Mouse (Mus musculus) liver, embryonic 11.5 days (tissue): ENCODE measurements around the gene F12. TPM values are rescaled to one million over a fixed set of nuclear protein-coding genes. Genes with fewer than 3 reads are reported as not detected.

Source experiments
- ATAC-seq: fragments of 200-750 bp; cut with Nextera tagmentation; replicated peaks from 2 replicates; pipeline ENCODE4 v1.8.0; 2017; ENCODE audit warnings: moderate number of reproducible peaks, mild to moderate bottlenecking, moderate TSS enrichment, moderate library complexity; ENCODE audit not compliant: low FRiP score
- DNase-seq: peaks from one replicate; pipeline ENCODE4 v3.0.0-alpha.2; 2017; ENCODE audit warnings: low spot score
- H3K27ac ChIP-seq: fragments of 300-500 bp; sonication (generic); 2 replicates; pipeline ENCODE4 v1.5.1; 2014; ENCODE audit warnings: mild to moderate bottlenecking, low read depth, low read length, control low read depth
- H3K27me3 ChIP-seq: fragments of 300-500 bp; sonication (generic); replicated peaks from 2 replicates; pipeline ENCODE4 v1.6.1; 2014; ENCODE audit warnings: low read length, mixed read lengths; ENCODE audit not compliant: control insufficient read depth, insufficient read depth
- H3K36me3 ChIP-seq: fragments of 300-500 bp; sonication (generic); 2 replicates; pipeline ENCODE4 v1.6.1; 2014; ENCODE audit warnings: mild to moderate bottlenecking, low read length, moderate library complexity, mixed read lengths; ENCODE audit not compliant: control insufficient read depth, insufficient read depth
- H3K4me1 ChIP-seq: fragments of 300-500 bp; sonication (generic); replicated peaks from 2 replicates; pipeline ENCODE4 v1.6.1; 2014; ENCODE audit warnings: low read length, mixed read lengths; ENCODE audit not compliant: control insufficient read depth, insufficient read depth
- H3K4me2 ChIP-seq: fragments of 300-500 bp; sonication (generic); 2 replicates; pipeline ENCODE4 v1.6.1; 2014; ENCODE audit warnings: mild to moderate bottlenecking, control low read depth, moderate library complexity
- H3K4me3 ChIP-seq: fragments of 300-500 bp; sonication (generic); 2 replicates; pipeline ENCODE4 v1.5.1; 2014; ENCODE audit warnings: low read depth, low read length, control low read depth
- H3K9ac ChIP-seq: fragments of 300-500 bp; sonication (generic); 2 replicates; pipeline ENCODE4 v1.6.1; 2014; ENCODE audit warnings: low read depth, low read length, control low read depth
- H3K9me3 ChIP-seq: fragments of 300-500 bp; sonication (generic); 2 replicates; pipeline ENCODE4 v1.6.1; 2016; ENCODE audit warnings: low read length, inconsistent platforms, mixed read lengths; ENCODE audit not compliant: control insufficient read depth
- WGBS: fragments of 180-500 bp; shearing (Covaris S2); extraction: QIAGEN DNeasy Blood & Tissue Kit; methylation state at CpG from one replicate; pipeline ENCODE4 v1.1.7; 2014; 5-methylcytosine and 5-hydroxymethylcytosine counted together
- polyA plus RNA-seq: library from polyadenylated mRNA; unstranded; fragments of >200 nt; fragmentation: Nextera tagmentation; extraction: Ambion mirVana; gene quantifications from 2 replicates; pipeline ENCODE4 v1.2.1, GENCODE M21; 2014

Gene F12
- polyA plus RNA-seq = 62.3 and 63.4 TPM in 2 replicates

DNA sequence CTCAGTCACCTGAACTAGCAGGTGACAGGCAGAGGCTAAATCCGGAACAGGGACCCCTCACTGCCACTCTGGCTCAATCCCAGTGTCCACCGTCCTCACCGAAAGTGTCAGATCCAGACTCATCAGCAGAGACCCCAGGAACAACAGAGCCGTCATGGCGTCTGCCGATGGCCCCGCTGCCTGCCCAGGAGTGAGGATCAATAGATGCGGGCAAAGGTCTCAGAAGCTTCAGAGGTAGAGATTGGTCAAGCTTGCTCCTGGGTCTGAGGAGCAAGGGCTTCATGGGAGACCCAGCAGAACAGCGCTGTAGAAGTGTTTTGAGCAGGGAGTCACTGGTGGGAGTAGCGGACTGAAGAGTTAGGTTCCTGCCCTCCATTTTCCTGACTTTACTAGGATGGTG, at the start of gene F12:
Gene F12, minus strand, starts transcription at position 181 of the 400 bp plus-strand sequence.
- Histone ChIP-seq H3K27ac (peak within 1 kb of the TSS; percentile 21; the same call in 1 of the 2 replicates), H3K9me3 (no peaks in the 10 kb centered on the region), H3K4me3 (peak within 1 kb of the TSS; percentile 38), H3K36me3 (no peaks in the 10 kb centered on the region), H3K4me2 (peak within 1 kb of the TSS; percentile 47), H3K9ac (peak within 1 kb of the TSS; percentile 10; the same call in 1 of the 2 replicates), H3K27me3 (peaks cover 15% of the 10 kb centered on the region), H3K4me1 (no peaks in the 10 kb centered on the region)
- ATAC-seq (no peak), DNase-seq (no peak)
- 76% methylated on average over 10 of the region's 10 CpGs for WGBS

DNA sequence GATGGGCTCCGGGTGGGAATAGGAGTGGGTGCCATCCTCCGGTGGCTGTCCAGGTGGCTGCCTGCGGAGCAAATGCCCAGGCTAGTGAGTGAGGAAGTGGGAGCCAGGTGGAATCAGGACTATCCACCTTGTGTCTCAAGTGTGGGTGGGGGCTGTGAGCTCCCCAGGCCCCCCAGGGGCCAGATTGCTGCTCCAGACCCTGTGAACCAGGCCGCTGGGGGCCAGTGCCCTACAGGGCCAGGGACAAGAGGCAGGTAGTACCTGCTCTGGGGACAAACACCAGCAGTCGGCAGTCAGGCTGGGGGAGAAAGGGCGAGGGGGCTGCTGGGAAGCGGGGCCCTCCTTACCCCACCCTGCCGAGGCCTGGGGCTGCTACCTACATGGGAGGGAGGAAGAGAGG, 49.7 kb upstream of the F12 start:
- Histone ChIP-seq H3K9ac (no peak overlapping the region), H3K27me3 (peaks cover 32% of the 10 kb centered on the region), H3K36me3 (peaks cover 13% of the 10 kb centered on the region; the same call in 1 of the 2 replicates), H3K4me3 (no peak overlapping the region), H3K27ac (no peak overlapping the region), H3K9me3 (no peaks in the 10 kb centered on the region), H3K4me2 (no peak overlapping the region), H3K4me1 (peaks cover 13% of the 10 kb centered on the region)
- ATAC-seq (no peak), DNase-seq (no peak)
- 89% methylated on average over 8 of the region's 8 CpGs for WGBS

DNA sequence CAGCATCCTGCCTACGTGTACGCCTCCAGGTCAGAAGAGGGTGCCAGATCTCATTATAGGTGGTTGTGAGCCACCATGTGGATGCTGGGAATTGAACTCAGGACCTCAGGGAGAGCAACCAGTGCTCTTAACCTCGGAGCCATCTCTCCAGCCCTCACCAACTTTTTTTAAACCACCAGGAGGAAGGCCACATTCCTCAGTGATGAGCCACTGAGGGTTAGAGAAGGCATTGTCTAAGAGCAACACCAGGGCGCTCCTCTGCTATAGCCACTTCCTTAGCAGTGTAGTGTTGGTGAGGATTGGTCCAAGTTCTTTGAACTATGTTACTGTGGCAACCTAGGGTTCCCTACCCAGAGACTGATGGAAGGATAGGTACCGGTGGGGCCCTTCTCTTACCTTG, 49.2 kb upstream of the F12 start:
- Histone ChIP-seq H3K9ac (no peak overlapping the region), H3K27me3 (peaks cover 37% of the 10 kb centered on the region), H3K4me3 (no peak overlapping the region), H3K9me3 (no peaks in the 10 kb centered on the region), H3K36me3 (peaks cover 12% of the 10 kb centered on the region; the same call in 1 of the 2 replicates), H3K4me1 (peaks cover 17% of the 10 kb centered on the region), H3K4me2 (no peak overlapping the region), H3K27ac (no peak overlapping the region)
- WGBS = 80% methylated on average over 5 of the region's 5 CpGs
- DNase-seq (no peak), ATAC-seq (no peak)

DNA sequence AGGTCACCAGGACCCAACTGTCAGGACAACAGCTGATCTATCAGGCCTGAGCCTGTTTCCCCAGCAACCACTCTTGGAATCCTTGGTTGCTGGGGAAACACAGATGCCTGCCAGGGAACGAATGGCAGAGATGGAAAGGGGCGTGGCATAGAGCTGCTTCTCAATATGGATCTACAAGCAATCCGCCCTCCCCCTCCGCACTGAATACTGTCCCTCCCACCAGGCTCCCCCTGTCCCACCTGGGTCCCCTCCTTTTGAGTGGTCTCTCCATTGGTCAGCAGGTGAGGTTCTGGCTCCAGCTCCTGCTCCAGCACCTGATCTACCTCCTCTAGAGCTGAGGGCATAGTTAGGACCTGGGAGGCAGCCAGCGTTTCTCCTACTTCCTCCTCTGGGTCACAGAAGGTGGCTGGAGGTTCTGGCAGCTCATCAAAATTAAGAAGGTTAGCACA, 48.1 kb upstream of the F12 start:
- peaks cover 17% of the 10 kb centered on the region for H3K4me1 ChIP-seq
- no peaks in the 10 kb centered on the region for H3K9me3 ChIP-seq
- WGBS = 49% methylated on average over 5 of the region's 5 CpGs
- ATAC-seq (no peak), DNase-seq (no peak)
- no peak overlapping the region for H3K9ac ChIP-seq
- H3K4me2 ChIP-seq = no peak overlapping the region
- no peak overlapping the region for H3K4me3 ChIP-seq
- no peak overlapping the region for H3K27ac ChIP-seq
- peaks cover 8% of the 10 kb centered on the region; the same call in 1 of the 2 replicates for H3K36me3 ChIP-seq
- H3K27me3 ChIP-seq = peaks cover 48% of the 10 kb centered on the region

DNA sequence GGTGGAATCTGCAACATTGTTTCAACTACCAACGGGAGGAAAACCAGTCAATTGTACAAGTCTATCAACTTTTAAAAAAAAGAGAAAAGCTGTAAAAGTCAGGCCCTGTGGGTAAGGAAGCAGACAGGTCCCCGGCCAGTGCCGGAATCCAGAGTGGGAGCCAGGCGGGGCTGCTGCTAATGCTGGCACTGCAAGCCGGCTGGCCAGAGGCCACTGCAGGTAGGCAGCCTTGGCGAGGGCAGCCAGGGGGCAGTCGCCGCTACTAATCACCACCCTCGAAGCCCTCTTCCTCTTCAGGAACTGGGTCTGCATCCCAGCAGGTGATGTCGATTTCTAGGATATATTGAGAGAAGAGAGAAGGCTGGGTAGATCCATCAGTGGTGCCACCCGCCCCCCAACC, 47.4 kb upstream of the F12 start:
- H3K9ac ChIP-seq = no peak overlapping the region
- no peak for DNase-seq
- H3K27me3 ChIP-seq = peaks cover 55% of the 10 kb centered on the region
- 73% methylated on average over 11 of the region's 11 CpGs for WGBS
- H3K27ac ChIP-seq = no peak overlapping the region
- H3K4me2 ChIP-seq = no peak overlapping the region
- H3K4me3 ChIP-seq = no peak overlapping the region
- peaks cover 17% of the 10 kb centered on the region for H3K4me1 ChIP-seq
- no peaks in the 10 kb centered on the region for H3K9me3 ChIP-seq
- H3K36me3 ChIP-seq = peaks cover 8% of the 10 kb centered on the region; the same call in 1 of the 2 replicates
- ATAC-seq = no peak

DNA sequence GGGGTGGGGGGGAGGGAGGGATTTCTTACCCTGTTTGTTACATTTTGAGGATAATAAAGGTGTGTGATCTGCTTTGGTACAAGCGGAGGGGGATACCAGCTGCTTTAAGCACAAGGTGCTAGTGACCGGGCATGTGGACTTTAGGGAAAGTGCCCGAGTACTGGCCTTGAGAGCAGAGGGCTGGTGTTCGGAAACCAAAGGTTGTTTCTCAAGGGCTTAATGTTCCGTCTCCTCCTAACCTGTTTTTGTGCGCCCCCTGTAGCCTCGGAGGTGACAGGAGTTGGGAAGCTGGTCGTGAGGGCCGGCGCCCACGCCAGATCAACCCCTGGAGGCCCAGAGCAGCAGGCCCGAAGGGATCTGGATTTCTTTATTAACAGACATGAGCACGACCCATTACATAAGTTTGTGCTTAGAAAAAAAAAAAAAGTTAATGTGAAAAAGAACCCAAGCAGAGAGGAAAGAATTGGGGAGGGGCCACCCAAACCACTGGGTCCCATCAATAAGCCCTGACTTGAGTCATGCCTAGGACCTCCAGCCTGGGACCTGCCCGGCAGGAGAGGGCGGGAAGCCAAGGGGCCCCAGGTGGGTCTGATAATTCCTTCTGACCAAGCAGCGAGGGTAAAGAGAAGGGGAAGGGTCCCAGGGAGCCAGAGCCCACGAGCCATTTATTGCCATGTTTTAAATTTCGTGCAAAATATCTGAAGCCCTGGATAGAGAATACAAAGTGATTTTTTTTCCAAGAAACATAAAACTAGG, 46.7 kb upstream of the F12 start:
- Histone ChIP-seq H3K4me3 (peak overlapping the region; percentile 67), H3K4me1 (peaks cover 17% of the 10 kb centered on the region), H3K36me3 (peaks cover 8% of the 10 kb centered on the region; the same call in 1 of the 2 replicates), H3K27me3 (peaks cover 56% of the 10 kb centered on the region), H3K9me3 (no peaks in the 10 kb centered on the region), H3K27ac (no peak overlapping the region), H3K4me2 (peak overlapping the region; percentile 100), H3K9ac (peak overlapping the region; percentile 62; the same call in 1 of the 2 replicates)
- WGBS = 23% methylated on average over 18 of the region's 18 CpGs
- ATAC-seq (no peak), DNase-seq (no peak)

DNA sequence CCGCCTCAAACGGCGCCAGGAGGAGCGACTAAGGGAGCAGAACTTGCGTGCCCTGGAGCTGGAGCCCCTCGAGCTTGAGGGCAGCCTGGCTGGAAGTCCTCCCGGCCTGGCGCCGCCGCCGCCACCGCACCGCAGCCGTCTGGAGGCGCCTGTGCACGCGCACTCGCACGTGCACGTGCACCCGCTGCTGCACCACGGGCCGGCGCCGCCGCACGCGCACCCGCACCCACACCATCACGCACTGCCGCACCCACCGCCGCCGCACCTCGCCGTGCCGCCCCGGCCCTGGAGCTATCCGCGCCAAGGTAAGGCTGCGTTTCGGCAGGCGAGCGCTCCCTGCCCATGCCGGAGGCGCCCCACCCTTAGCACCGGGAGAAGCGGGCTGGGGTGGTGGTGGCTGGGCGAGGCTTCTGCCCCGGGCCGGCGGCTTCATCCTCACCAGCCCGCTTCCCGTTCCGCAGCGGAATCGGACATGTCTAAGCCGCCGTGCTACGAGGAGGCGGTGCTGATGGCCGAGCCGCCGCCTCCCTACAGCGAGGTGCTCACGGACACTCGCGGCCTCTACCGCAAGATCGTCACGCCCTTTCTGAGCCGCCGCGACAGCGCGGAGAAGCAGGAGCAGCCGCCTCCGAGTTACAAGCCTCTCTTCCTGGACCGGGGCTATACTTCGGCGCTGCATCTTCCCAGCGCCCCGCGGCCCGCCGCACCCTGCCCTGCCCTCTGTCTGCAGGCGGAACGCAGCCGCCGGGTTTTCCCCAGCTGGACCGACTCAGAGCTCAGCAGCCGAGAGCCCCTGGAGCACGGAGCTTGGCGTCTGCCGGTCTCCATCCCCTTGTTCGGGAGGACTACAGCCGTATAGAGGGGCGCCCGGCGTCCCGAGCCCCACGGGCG, 45.8 kb upstream of the F12 start:
- Histone ChIP-seq H3K9me3 (no peaks in the 10 kb centered on the region), H3K4me3 (peak overlapping the region; percentile 67), H3K36me3 (peaks cover 8% of the 10 kb centered on the region; the same call in 1 of the 2 replicates), H3K4me2 (peak overlapping the region; percentile 100), H3K9ac (peak overlapping the region; percentile 62), H3K4me1 (peaks cover 17% of the 10 kb centered on the region), H3K27ac (peak overlapping the region; percentile 2; the same call in 1 of the 2 replicates), H3K27me3 (peaks cover 61% of the 10 kb centered on the region)
- DNase-seq = peak; percentile 75
- WGBS = under 1% methylated on average over 100 of the region's 103 CpGs
- peak; percentile 32; the same call in 1 of the 2 replicates for ATAC-seq

DNA sequence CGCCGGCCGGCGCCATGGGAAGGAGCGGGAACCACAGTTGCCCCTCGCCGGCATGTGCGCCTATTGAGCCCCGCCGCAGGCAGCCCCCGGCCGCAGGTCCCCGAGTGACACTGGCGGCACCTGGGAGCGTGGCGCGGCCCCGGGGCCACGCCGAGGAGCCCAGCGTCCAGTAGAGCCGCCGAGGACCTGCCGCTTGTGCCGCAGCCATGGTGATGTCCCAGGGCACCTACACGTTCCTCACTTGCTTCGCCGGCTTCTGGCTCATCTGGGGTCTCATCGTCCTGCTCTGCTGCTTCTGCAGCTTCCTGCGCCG, 45.2 kb upstream of the F12 start:
- WGBS = 0% methylated on average over 31 of the region's 31 CpGs
- H3K27ac ChIP-seq = no peak overlapping the region
- peak overlapping the region; percentile 62 for H3K9ac ChIP-seq
- H3K36me3 ChIP-seq = peaks cover 7% of the 10 kb centered on the region; the same call in 1 of the 2 replicates
- 0 out of 2 replicates have a peak, but pooled peaks have one; percentile 15 for ATAC-seq
- peak; percentile 72 for DNase-seq
- H3K4me3 ChIP-seq = peak overlapping the region; percentile 67
- H3K9me3 ChIP-seq = no peaks in the 10 kb centered on the region
- peaks cover 17% of the 10 kb centered on the region for H3K4me1 ChIP-seq
- peaks cover 67% of the 10 kb centered on the region for H3K27me3 ChIP-seq
- peak overlapping the region; percentile 100 for H3K4me2 ChIP-seq
